Mouse (Mus musculus): ENCODE results near the gene Clint1.
A peak's percentile ranks its signal among the peaks of the same experiment; 100 is the strongest.

Gene Clint1

GRCm38 (mm10) chr11:45929541-45929940 is 77.7 kb downstream of the Clint1 start:
- ATAC-seq (ENCODE audit: low TSS enrichment): no peak

DNA sequence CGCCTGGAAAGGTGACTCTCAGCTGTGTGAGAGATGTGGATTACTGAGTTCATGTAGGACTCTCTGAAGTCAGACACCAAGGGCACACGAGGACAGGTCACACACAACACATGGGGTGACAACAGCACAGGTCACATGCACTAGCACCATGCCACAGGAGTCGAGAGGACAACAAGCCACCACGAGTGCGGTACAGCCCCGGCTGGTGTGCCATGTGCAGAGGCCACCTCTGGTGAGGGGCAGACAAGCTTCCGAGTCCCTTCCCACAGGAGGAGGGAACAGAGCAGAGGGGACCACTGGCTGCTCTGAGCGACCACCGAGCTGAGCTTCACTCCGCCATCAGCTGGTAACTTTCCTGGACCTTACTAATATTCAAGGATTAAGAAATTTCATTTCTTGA is 80.9 kb downstream of the Clint1 start:
- no peak for ATAC-seq (ENCODE audit: low TSS enrichment)

DNA sequence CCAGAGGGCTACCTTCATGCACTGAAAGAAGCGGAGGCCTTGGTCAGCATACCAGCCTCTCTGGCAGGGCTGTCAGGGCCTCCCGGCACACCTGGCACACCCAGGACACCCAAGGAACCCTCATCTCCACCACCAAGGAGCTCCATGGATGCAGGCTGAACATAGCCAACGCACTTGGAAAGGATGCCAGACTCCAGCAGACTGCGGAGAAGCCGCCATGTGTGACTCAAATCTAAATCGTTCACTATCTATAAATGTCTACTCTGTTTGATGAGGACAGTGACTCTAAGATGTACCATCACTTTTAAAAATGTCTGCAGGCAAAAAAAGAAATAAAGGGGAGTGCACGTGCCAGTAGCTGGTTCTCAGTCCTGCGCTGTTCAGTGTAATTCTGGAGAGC is 85.6 kb downstream of the Clint1 start:
- ATAC-seq (ENCODE audit: low TSS enrichment): peak; percentile 88

DNA sequence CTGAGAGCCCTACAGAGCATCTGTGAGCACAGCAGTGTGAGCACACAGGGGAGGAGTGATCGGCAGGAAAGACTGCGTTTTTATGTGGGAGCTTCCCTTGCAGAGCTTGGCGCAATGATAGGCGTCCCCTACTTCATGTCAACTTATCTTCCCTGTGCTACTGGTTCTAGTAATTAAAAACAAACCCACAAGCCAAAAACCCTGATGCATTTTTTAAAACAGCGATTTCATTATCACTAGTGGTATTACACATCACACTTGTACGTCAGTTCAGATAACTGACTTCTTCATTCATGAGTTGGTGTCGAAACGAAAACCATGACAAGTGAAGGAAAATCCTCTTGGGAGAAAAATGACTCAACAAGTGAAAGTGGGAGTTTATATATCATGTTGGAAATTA is 87.1 kb downstream of the Clint1 start:
- peak; percentile 36; the same call in 1 of the 2 replicates for ATAC-seq (ENCODE audit: low TSS enrichment)

- no peak for ATAC-seq (ENCODE audit: low TSS enrichment)
Observed at GRCm38 (mm10) chr11:45942281-45942680, 90.4 kb downstream of the Clint1 start.

- ATAC-seq (ENCODE audit: low TSS enrichment): peak; percentile 71
Observed at GRCm38 (mm10) chr11:45943108-45943705, 91.4 kb downstream of the Clint1 start.

DNA sequence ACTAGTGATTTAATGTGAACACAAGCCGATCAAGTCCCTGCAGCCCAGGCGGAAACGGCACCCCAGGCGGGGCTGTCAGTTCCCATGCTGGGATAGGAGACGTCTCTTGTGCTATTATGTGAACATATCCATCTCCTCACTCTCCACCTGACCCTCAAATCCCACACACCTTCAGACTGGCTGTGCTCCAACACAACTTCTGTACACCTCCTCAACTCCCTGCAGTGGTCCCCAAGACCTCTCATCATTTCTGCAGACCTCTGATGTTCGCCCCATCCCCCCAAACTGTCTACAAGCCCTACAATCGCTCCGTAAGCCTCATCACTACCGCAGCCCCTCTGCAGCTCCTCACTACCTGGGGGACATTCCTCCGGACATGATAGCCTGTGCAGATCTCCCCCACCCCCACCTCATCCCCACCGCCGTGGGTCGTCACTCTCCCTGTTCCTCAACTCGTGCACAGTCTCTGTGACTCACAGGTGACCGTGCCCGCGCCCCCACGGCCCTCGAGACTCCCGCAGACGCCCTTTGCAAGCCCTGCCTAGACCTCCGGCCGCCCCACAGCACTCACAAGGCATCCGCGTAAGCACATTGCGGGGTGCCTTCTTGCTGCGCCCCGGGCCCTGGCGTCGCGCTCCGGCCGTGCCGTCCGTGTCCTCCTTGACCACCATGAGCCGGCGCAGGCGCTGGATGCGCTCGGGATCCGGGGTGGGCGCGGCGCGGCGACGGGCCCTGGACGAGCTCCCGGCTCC is 92.2 kb downstream of the Clint1 start:
- ATAC-seq (ENCODE audit: low TSS enrichment): peak; percentile 2

DNA sequence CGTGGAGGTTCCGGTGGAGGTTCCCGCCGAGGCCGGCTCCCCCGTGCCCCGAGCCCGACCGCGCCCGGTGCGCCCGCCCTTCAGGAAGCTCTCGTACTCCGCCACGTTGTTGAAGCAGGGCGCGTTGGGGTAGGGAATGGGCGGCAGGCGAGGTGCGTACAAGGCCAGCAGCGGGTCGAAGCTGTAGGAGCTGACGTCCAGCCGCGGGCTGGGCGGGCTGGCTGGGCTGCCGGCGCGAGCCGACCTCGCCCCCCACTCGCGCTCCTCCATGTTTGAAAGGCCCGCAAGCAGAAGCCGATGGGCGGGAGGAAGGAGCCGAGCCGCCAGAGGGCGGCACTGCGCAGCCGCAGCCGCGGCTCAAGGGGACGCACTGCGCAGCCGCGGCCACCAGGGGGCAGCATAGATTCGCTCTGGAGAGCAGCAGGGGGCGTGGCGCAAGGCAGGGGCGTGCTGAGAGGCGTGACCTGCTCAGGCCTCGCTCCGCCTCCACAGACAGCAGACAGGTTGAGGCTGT is 92.8 kb downstream of the Clint1 start, which contains the start of gene Lsm11:
Gene Lsm11, minus strand, starts transcription at position 293 of the 514 bp plus-strand sequence.
- peak; percentile 64 for ATAC-seq (ENCODE audit: low TSS enrichment)

GRCm38 (mm10) chr11:45946796-45947195 is 94.9 kb downstream of the Clint1 start:
- ATAC-seq (ENCODE audit: low TSS enrichment): no peak

DNA sequence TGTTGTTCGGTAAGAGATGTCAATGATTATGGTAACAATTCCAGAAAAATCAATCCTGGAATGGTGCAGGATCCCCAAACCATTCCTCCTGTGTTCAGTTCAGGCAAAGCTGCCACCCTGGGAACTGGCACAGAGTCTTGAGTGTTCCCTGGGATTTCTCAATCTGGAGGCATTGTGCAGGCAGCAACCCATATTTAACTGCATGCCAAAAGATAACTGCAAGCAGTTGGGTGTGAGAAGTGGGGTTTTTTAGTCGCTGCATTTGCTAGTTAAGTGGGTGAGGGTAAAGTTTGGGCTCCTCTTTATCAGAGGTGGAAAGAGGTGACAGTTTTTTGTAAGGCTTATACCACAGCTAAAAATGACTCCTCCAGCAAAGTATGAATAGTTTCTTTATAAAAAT is 95.6 kb downstream of the Clint1 start:
- ATAC-seq (ENCODE audit: low TSS enrichment): peak; percentile 62

- ATAC-seq (ENCODE audit: low TSS enrichment): peak; percentile 99
Observed at GRCm38 (mm10) chr11:45955127-45955627, 103.3 kb downstream of the Clint1 start, which contains the start of gene Thg1l. Thg1l (minus strand) TSS chr11:45955494.

DNA sequence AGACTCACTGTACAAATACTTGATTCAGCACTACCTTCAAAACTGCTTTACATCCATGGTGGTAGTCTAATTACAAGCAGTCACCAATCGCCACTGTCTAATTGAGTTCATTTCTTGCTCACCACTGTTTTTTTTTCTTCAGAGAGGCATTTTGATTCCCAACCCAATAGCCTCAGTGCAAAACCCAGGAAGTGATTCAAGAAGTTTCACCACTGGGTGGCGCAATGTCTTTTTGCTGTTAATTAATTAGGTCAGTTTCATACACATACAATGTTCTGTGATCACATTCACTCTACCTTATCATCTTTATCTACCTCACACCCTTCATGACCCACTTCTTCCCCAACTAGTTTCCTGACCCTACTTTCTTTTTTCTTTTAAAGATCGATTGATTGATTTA is 107.7 kb downstream of the Clint1 start:
- no peak for ATAC-seq (ENCODE audit: low TSS enrichment)

DNA sequence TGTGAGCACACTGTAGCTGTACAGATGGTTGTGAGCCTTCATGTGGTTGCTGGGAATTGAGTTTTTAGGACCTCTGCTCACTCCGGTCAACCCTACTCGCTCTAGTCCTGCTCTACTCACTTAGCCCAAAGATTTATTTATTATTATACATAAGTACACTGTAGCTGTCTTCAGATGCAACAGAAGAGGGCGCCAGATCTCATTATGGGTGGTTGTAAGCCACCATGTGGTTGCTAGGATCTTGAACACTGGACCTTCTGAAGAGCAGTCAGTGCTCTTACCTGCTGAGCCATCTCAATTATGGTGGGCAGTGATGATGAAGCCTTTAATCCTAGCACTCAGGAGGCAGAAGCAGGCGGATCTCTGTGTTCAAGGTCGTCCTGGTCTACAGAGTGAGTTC is 108.2 kb downstream of the Clint1 start:
- no peak for ATAC-seq (ENCODE audit: low TSS enrichment)

All from frontal cortex, adult (tissue).